Mouse (Mus musculus): ENCODE results near the gene Jagn1. TPM values are rescaled to one million over a fixed set of nuclear protein-coding genes. Genes with fewer than 3 reads are reported as not detected.

Jagn1 gene
- polyA plus RNA-seq, 2 experiments = 23.1 to 27.0 TPM

- no peak overlapping the region for H3K27ac ChIP-seq
- no peak for DNase-seq (ENCODE audit: low read depth in 3 of 3, low spot score in 3 of 3)
- no peaks in the 10 kb centered on the region for H3K9me3 ChIP-seq (ENCODE audit: control insufficient read depth, low read length)
- TF ChIP-seq EP300 (IDR thresholded peaks at IDR 0.05; ENCODE audit: low read depth) = no peak
- no peak for TF ChIP-seq CTCF (IDR thresholded peaks at IDR 0.05; ENCODE audit: low read depth)
- peaks cover 7% of the 10 kb centered on the region for H3K27me3 ChIP-seq (ENCODE audit: control insufficient read depth, insufficient read depth, low read length)
- peaks cover 0 to 2% of the 10 kb centered on the region in 2 experiments; a peak in 1 of 4 replicates for H3K4me1 ChIP-seq (replicated peaks; ENCODE audit: control insufficient read depth in 2 of 2, insufficient read depth in 2 of 2, low read length in 1 of 2)
- no peak overlapping the region for H3K4me2 ChIP-seq (ENCODE audit: low read depth)
- H3K4me3 ChIP-seq (ENCODE audit: insufficient read depth in 1 of 2, low read depth in 2 of 2, low read length in 2 of 2) = no peak overlapping the region
- ATAC-seq (ENCODE audit: insufficient read depth) = no peak
- no peaks in the 10 kb centered on the region for H3K36me3 ChIP-seq (replicated peaks; ENCODE audit: control insufficient read depth, insufficient read depth, low read depth)
- WGBS (ENCODE audit: insufficient replicate concordance) = 34% methylated on average over 7 of the region's 7 CpGs
- no peak overlapping the region for H3K9ac ChIP-seq (replicated peaks)
Measured at GRCm38 (mm10) chr6:113477353-113477752, 35.0 kb downstream of the Jagn1 start.

GRCm38 (mm10) chr6:113478906-113479305 is 36.5 kb downstream of the Jagn1 start:
- Histone ChIP-seq H3K36me3 (replicated peaks; ENCODE audit: control insufficient read depth, insufficient read depth, low read depth) (no peaks in the 10 kb centered on the region), H3K9ac (replicated peaks) (no peak overlapping the region), H3K27me3 (ENCODE audit: control insufficient read depth, insufficient read depth, low read length) (peaks cover 8% of the 10 kb centered on the region), H3K4me1 (replicated peaks; ENCODE audit: control insufficient read depth in 2 of 2, insufficient read depth in 2 of 2, low read length in 1 of 2) (peaks cover 0 to 3% of the 10 kb centered on the region in 2 experiments; a peak in 3 of 4 replicates), H3K4me3 (ENCODE audit: insufficient read depth in 1 of 2, low read depth in 2 of 2, low read length in 2 of 2) (no peak overlapping the region), H3K27ac (no peak overlapping the region), H3K9me3 (ENCODE audit: control insufficient read depth, low read length) (no peaks in the 10 kb centered on the region), H3K4me2 (ENCODE audit: low read depth) (no peak overlapping the region)
- DNase-seq (ENCODE audit: low read depth in 3 of 3, low spot score in 3 of 3) (no peak), ATAC-seq (ENCODE audit: insufficient read depth) (no peak)
- 66% methylated on average over 10 of the region's 10 CpGs for WGBS (ENCODE audit: insufficient replicate concordance)
- TF ChIP-seq EP300 (IDR thresholded peaks at IDR 0.05; ENCODE audit: low read depth) (no peak), CTCF (IDR thresholded peaks at IDR 0.05; ENCODE audit: low read depth) (no peak)

GRCm38 (mm10) chr6:113480555-113481373 is 38.4 kb downstream of the Jagn1 start:
- 60% methylated on average over 18 of the region's 18 CpGs for WGBS (ENCODE audit: insufficient replicate concordance)
- TF ChIP-seq CTCF (IDR thresholded peaks at IDR 0.05; ENCODE audit: low read depth) = no peak
- no peak for TF ChIP-seq EP300 (IDR thresholded peaks at IDR 0.05; ENCODE audit: low read depth)
- no peak overlapping the region for H3K4me3 ChIP-seq (ENCODE audit: insufficient read depth in 1 of 2, low read depth in 2 of 2, low read length in 2 of 2)
- no peak overlapping the region for H3K27ac ChIP-seq
- H3K36me3 ChIP-seq (replicated peaks; ENCODE audit: control insufficient read depth, insufficient read depth, low read depth) = no peaks in the 10 kb centered on the region
- H3K4me1 ChIP-seq (replicated peaks; ENCODE audit: control insufficient read depth in 2 of 2, insufficient read depth in 2 of 2, low read length in 1 of 2) = peaks cover 0 to 6% of the 10 kb centered on the region in 2 experiments; a peak in 3 of 4 replicates
- DNase-seq (ENCODE audit: low read depth in 3 of 3, low spot score in 3 of 3) = no peak
- no peak overlapping the region for H3K9ac ChIP-seq (replicated peaks)
- no peak for ATAC-seq (ENCODE audit: insufficient read depth)
- H3K4me2 ChIP-seq (ENCODE audit: low read depth) = no peak overlapping the region
- H3K27me3 ChIP-seq (ENCODE audit: control insufficient read depth, insufficient read depth, low read length) = peaks cover 8% of the 10 kb centered on the region
- no peaks in the 10 kb centered on the region for H3K9me3 ChIP-seq (ENCODE audit: control insufficient read depth, low read length)

- DNase-seq (ENCODE audit: low read depth in 3 of 3, low spot score in 3 of 3) = peak in 1 of 3 experiments; percentile 9
- WGBS (ENCODE audit: insufficient replicate concordance) = under 1% methylated on average over 65 of the region's 65 CpGs
- peak; percentile 49 for ATAC-seq (ENCODE audit: insufficient read depth)
- H3K9ac ChIP-seq (replicated peaks) = peak overlapping the region; percentile 10
- TF ChIP-seq EP300 (IDR thresholded peaks at IDR 0.05; ENCODE audit: low read depth) (no peak), CTCF (IDR thresholded peaks at IDR 0.05; ENCODE audit: low read depth) (peak; percentile 26; the same call in 1 of the 2 replicates)
- no peaks in the 10 kb centered on the region for H3K36me3 ChIP-seq (replicated peaks; ENCODE audit: control insufficient read depth, insufficient read depth, low read depth)
- peak overlapping the region; percentile 73 for H3K4me2 ChIP-seq (ENCODE audit: low read depth)
- H3K4me1 ChIP-seq (replicated peaks; ENCODE audit: control insufficient read depth in 2 of 2, insufficient read depth in 2 of 2, low read length in 1 of 2) = peaks cover 6 to 15% of the 10 kb centered on the region in 2 experiments; a peak in 3 of 4 replicates
- no peak overlapping the region for H3K27ac ChIP-seq
- H3K4me3 ChIP-seq (ENCODE audit: insufficient read depth in 1 of 2, low read depth in 2 of 2, low read length in 2 of 2) = peak overlapping the region; percentile 58 to 59
- H3K27me3 ChIP-seq (ENCODE audit: control insufficient read depth, insufficient read depth, low read length) = peaks cover 8% of the 10 kb centered on the region
- H3K9me3 ChIP-seq (ENCODE audit: control insufficient read depth, low read length) = no peaks in the 10 kb centered on the region
Measured at GRCm38 (mm10) chr6:113482477-113483099, 40.2 kb downstream of the Jagn1 start.

GRCm38 (mm10) chr6:113483100-113483615 is 40.8 kb downstream of the Jagn1 start, which contains the start of gene Creld1:
Creld1 (plus strand) TSS chr6:113483297.
- Histone ChIP-seq H3K4me2 (ENCODE audit: low read depth) (peak within 1 kb of the TSS; percentile 73), H3K36me3 (replicated peaks; ENCODE audit: control insufficient read depth, insufficient read depth, low read depth) (no peaks in the 10 kb centered on the region), H3K27ac (peak within 1 kb of the TSS; percentile 45), H3K27me3 (ENCODE audit: control insufficient read depth, insufficient read depth, low read length) (peaks cover 8% of the 10 kb centered on the region), H3K4me3 (ENCODE audit: insufficient read depth in 1 of 2, low read depth in 2 of 2, low read length in 2 of 2) (peak within 1 kb of the TSS; percentile 59 to 66), H3K9ac (replicated peaks) (peak within 1 kb of the TSS; percentile 72), H3K9me3 (ENCODE audit: control insufficient read depth, low read length) (no peaks in the 10 kb centered on the region), H3K4me1 (replicated peaks; ENCODE audit: control insufficient read depth in 2 of 2, insufficient read depth in 2 of 2, low read length in 1 of 2) (peaks cover 6 to 17% of the 10 kb centered on the region in 2 experiments; a peak in 3 of 4 replicates)
- ATAC-seq (ENCODE audit: insufficient read depth) (peak; percentile 97), DNase-seq (ENCODE audit: low read depth in 3 of 3, low spot score in 3 of 3) (peak; percentile 94)
- TF ChIP-seq EP300 (IDR thresholded peaks at IDR 0.05; ENCODE audit: low read depth) = no peak
- TF ChIP-seq CTCF (IDR thresholded peaks at IDR 0.05; ENCODE audit: low read depth) = no peak
- WGBS (ENCODE audit: insufficient replicate concordance) = under 1% methylated on average over 26 of the region's 26 CpGs

Measured in liver, embryonic 14.5 days (tissue).